In the genomic region with DNA sequence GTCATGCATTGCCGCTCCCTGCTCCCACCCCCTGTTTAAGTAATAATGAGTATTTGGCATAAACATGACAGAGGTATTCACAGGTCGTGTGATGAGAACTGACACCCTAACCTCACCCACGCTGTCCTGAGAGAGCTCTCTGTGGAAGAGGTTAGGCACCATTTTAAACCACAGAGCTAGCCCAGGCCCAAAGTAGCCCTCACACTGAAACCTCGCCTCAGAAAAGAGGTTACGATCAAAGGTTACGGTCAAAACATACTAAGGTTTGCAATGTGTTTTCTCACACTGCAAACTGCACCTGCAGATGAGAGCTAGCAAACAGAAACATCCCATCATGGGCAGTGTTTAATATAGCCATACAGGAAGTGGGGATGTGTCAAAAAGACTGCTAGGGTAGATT, we compare ENCODE assay signal across 21 mouse cellular contexts.
"Had no signal": no experiment of that assay in that cellular context is flagged by ENCODE, and none has a peak within 500 bp of the region (broad histone marks: within the 10 kb centered on the region; RNA-seq: fewer than 3 reads in every experiment).

No protein-coding gene starts in this region.

- ATAC-seq: liver, postnatal 0 days; lung, postnatal 0 days; midbrain, embryonic 16.5 days had no signal

- H3K4me3 ChIP-seq: liver, embryonic 15.5 days; lung, embryonic 15.5 days; midbrain, embryonic 10.5 days; neural tube, embryonic 13.5 days; neural tube, embryonic 15.5 days had no signal

- H3K27me3 ChIP-seq: liver, embryonic 15.5 days; lung, embryonic 15.5 days; neural tube, embryonic 13.5 days; neural tube, embryonic 15.5 days had no signal

- H3K36me3 ChIP-seq: liver, embryonic 15.5 days; lung, embryonic 15.5 days; neural tube, embryonic 13.5 days; neural tube, embryonic 15.5 days had no signal

- H3K9ac ChIP-seq: liver, embryonic 15.5 days; liver, postnatal 0 days; lung, embryonic 15.5 days; neural tube, embryonic 13.5 days; neural tube, embryonic 15.5 days had no signal

- H3K9me3 ChIP-seq: liver, embryonic 15.5 days; lung, embryonic 15.5 days; midbrain, embryonic 10.5 days; neural tube, embryonic 13.5 days; neural tube, embryonic 15.5 days had no signal

- H3K4me1 ChIP-seq: liver, embryonic 15.5 days; lung, embryonic 15.5 days; neural tube, embryonic 15.5 days had no signal

- DNase-seq: liver, postnatal 0 days; lung, adult 2 months; lung, postnatal 14 days; lung, postnatal 36 days; midbrain, embryonic 14.5 days; retina, postnatal 1 day; right cerebral cortex, adult 18-20 months; right cerebral cortex, postnatal 25 days; right cerebral cortex, postnatal 4 days; spleen, adult 18-20 months; thymus, adult 18-20 months; thymus, postnatal 14 days; thymus, postnatal 36 days had no signal

- H3K27ac ChIP-seq: liver, embryonic 15.5 days; lung, embryonic 15.5 days; macrophage; midbrain, embryonic 10.5 days; neural tube, embryonic 13.5 days; neural tube, embryonic 15.5 days had no signal

- H3K4me2 ChIP-seq: liver, embryonic 15.5 days; lung, embryonic 15.5 days; neural tube, embryonic 13.5 days; neural tube, embryonic 15.5 days had no signal
